Mouse (Mus musculus): ENCODE measurements around the gene Gm10778. TPM values are rescaled to one million over a fixed set of nuclear protein-coding genes. Genes with fewer than 3 reads are reported as not detected.
A peak's percentile ranks its signal among the peaks of the same experiment; 100 is the strongest.
"Not testable (repeated sequence)": the region's sequence is repeated elsewhere in the genome, so short reads cannot be mapped to it uniquely, and the experiment has no call there.

Gene Gm10778
- polyA plus RNA-seq, 1 experiment from 2014 or later = 5.1 TPM

DNA sequence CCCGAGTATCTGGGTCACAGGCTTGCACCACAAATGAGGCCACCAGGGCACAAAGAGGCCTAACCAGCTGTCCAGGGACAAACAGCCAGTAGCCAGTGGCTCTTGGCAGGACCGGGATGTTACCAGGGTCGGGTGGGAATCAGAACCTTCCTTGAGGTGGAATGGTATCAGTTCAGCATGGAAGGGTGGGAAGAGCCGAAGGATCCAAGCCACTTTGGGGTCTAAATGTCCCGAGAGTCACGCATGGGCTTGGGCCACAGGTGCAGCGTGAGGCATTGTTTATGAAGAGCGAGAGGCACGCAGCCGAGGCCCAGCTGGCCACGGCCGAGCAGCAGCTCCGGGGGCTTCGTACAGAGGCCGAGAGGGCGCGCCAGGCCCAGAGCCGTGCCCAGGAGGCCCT lies 4.1 kb upstream of the Gm10778 start:
- Histone ChIP-seq H3K9ac (replicated peaks; ENCODE audit: low read length) (no peak overlapping the region), H3K4me2 (ENCODE audit: low read depth, low read length) (no peak overlapping the region)
- no peak for ATAC-seq (replicated peaks; ENCODE audit: insufficient number of reproducible peaks, low FRiP score, low TSS enrichment, low read depth)

DNA sequence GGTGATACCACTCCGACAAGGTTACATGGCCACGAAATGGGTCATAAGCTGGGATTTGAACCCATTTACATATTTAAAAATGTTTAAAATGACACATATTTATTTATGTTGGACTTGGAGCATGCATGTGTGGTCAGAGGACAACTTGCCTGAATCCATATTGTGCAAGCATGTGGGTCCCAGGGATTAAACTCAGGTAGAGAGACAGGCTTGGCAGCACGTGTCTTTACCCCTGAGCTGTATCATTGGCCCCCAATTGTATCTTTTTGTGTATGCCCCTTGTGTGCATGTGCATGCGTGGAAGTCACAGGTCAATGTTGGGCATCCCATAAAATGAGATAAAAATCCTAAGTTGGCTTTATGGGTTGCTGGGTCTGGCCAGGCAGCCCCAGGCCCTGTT lies 3.5 kb upstream of the Gm10778 start:
- H3K27ac ChIP-seq (replicated peaks; ENCODE audit: low read depth, low read length) = no peak overlapping the region
- no peak overlapping the region for H3K4me3 ChIP-seq (ENCODE audit: low read depth, low read length)
- H3K4me2 ChIP-seq (ENCODE audit: low read depth, low read length) = no peak overlapping the region
- no peak for DNase-seq (ENCODE audit: low spot score)
- no peaks in the 10 kb centered on the region for H3K27me3 ChIP-seq (ENCODE audit: control insufficient read depth, insufficient read depth, low read length)
- no peaks in the 10 kb centered on the region for H3K9me3 ChIP-seq (replicated peaks; ENCODE audit: control insufficient read depth, low read length)
- no peaks in the 10 kb centered on the region; the same call in 1 of the 2 replicates for H3K36me3 ChIP-seq (replicated peaks; ENCODE audit: control insufficient read depth, insufficient read depth, low read depth, low read length)
- no peak overlapping the region for H3K9ac ChIP-seq (replicated peaks; ENCODE audit: low read length)
- WGBS = 84% methylated on average over 4 of the region's 4 CpGs
- peaks cover 5% of the 10 kb centered on the region for H3K4me1 ChIP-seq (ENCODE audit: control insufficient read depth, insufficient read depth, low read length)
- no peak for ATAC-seq (replicated peaks; ENCODE audit: insufficient number of reproducible peaks, low FRiP score, low TSS enrichment, low read depth)

More for the DNA sequence above, 4.1 kb upstream of the Gm10778 start:
- Histone ChIP-seq H3K36me3 (replicated peaks; ENCODE audit: control insufficient read depth, insufficient read depth, low read depth, low read length) (no peaks in the 10 kb centered on the region; the same call in 1 of the 2 replicates), H3K27ac (replicated peaks; ENCODE audit: low read depth, low read length) (no peak overlapping the region), H3K4me3 (ENCODE audit: low read depth, low read length) (no peak overlapping the region), H3K9me3 (replicated peaks; ENCODE audit: control insufficient read depth, low read length) (no peaks in the 10 kb centered on the region), H3K27me3 (ENCODE audit: control insufficient read depth, insufficient read depth, low read length) (no peaks in the 10 kb centered on the region), H3K4me1 (ENCODE audit: control insufficient read depth, insufficient read depth, low read length) (peaks cover 5% of the 10 kb centered on the region)
- no peak for DNase-seq (ENCODE audit: low spot score)
- 91% methylated on average over 18 of the region's 18 CpGs for WGBS

DNA sequence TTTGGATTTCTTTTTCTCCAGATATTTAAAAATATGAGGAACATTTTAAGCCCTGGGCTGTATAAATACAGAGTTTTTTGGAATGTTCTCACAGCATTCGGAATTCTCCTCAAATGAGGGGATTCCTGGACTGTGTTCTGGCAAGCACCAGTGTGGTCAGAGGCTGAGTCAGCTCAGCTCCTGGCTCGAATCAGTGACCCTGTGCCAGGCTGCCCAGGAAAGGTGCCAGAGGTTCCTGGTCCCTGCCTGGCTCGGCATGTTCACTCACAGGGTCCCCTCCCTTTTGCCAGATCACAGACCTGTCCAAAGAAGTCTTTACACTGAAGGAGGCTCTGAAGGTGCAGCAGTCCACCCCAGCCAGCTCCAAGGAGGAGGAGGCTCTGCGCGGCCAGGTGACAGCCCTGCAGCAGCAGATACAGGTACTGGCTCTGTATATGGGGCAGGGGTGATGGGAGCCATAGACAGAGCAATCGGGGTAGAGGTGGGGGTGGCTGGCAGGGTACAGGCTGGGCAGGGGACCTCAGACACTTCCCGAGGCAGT lies 2.8 kb upstream of the Gm10778 start:
- DNase-seq (ENCODE audit: low spot score) = no peak
- H3K27me3 ChIP-seq (ENCODE audit: control insufficient read depth, insufficient read depth, low read length) = no peaks in the 10 kb centered on the region
- H3K27ac ChIP-seq (replicated peaks; ENCODE audit: low read depth, low read length) = no peak overlapping the region
- 76% methylated on average over 7 of the region's 7 CpGs for WGBS
- H3K4me3 ChIP-seq (ENCODE audit: low read depth, low read length) = no peak overlapping the region
- no peak overlapping the region for H3K9ac ChIP-seq (replicated peaks; ENCODE audit: low read length)
- H3K4me1 ChIP-seq (ENCODE audit: control insufficient read depth, insufficient read depth, low read length) = peaks cover 5% of the 10 kb centered on the region
- no peaks in the 10 kb centered on the region for H3K9me3 ChIP-seq (replicated peaks; ENCODE audit: control insufficient read depth, low read length)
- H3K4me2 ChIP-seq (ENCODE audit: low read depth, low read length) = no peak overlapping the region
- H3K36me3 ChIP-seq (replicated peaks; ENCODE audit: control insufficient read depth, insufficient read depth, low read depth, low read length) = no peaks in the 10 kb centered on the region; the same call in 1 of the 2 replicates
- no peak for ATAC-seq (replicated peaks; ENCODE audit: insufficient number of reproducible peaks, low FRiP score, low TSS enrichment, low read depth)

DNA sequence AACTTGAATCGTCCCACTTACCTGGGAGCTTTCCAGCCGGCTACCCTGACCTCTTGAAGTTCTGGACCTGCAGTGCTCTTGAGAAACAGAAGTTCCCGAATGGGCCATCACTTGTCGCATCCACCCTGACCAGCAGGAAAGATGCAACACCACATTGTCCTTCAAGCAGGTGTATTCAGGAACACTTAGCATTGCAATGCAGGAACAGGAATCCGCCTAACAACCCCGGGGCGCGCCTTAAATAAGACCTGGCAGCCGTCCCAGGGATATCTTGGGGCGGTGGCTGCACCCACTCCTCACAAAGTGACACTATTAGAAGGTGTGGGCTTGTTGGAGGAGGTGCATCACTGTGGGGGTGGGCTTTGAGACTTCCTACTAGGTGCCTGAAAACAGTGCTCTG lies 6.3 kb downstream of the Gm10778 start:
- no peak overlapping the region for H3K9ac ChIP-seq (replicated peaks; ENCODE audit: low read length)
- no peak overlapping the region for H3K27ac ChIP-seq (replicated peaks; ENCODE audit: low read depth, low read length)
- H3K9me3 ChIP-seq (replicated peaks; ENCODE audit: control insufficient read depth, low read length) = peaks cover 8% of the 10 kb centered on the region
- no peak overlapping the region for H3K4me2 ChIP-seq (ENCODE audit: low read depth, low read length)
- no peak overlapping the region for H3K4me3 ChIP-seq (ENCODE audit: low read depth, low read length)
- WGBS = 86% methylated on average over 10 of the region's 10 CpGs
- no peak for DNase-seq (ENCODE audit: low spot score)
- ATAC-seq (replicated peaks; ENCODE audit: insufficient number of reproducible peaks, low FRiP score, low TSS enrichment, low read depth) = no peak
- no peaks in the 10 kb centered on the region; the same call in 1 of the 2 replicates for H3K36me3 ChIP-seq (replicated peaks; ENCODE audit: control insufficient read depth, insufficient read depth, low read depth, low read length)
- no peaks in the 10 kb centered on the region for H3K4me1 ChIP-seq (ENCODE audit: control insufficient read depth, insufficient read depth, low read length)
- no peaks in the 10 kb centered on the region for H3K27me3 ChIP-seq (ENCODE audit: control insufficient read depth, insufficient read depth, low read length)

GRCm38 (mm10) chr10:81656174-81656573 lies 7.3 kb downstream of the Gm10778 start:
- DNase-seq (ENCODE audit: low spot score) = no peak
- Histone ChIP-seq H3K36me3 (replicated peaks; ENCODE audit: control insufficient read depth, insufficient read depth, low read depth, low read length) (no peaks in the 10 kb centered on the region; the same call in 1 of the 2 replicates), H3K27me3 (ENCODE audit: control insufficient read depth, insufficient read depth, low read length) (no peaks in the 10 kb centered on the region), H3K9me3 (replicated peaks; ENCODE audit: control insufficient read depth, low read length) (peaks cover 8% of the 10 kb centered on the region), H3K9ac (replicated peaks; ENCODE audit: low read length) (no peak overlapping the region), H3K4me2 (ENCODE audit: low read depth, low read length) (no peak overlapping the region), H3K27ac (replicated peaks; ENCODE audit: low read depth, low read length) (no peak overlapping the region), H3K4me3 (ENCODE audit: low read depth, low read length) (no peak overlapping the region), H3K4me1 (ENCODE audit: control insufficient read depth, insufficient read depth, low read length) (no peaks in the 10 kb centered on the region)
- no peak for ATAC-seq (replicated peaks; ENCODE audit: insufficient number of reproducible peaks, low FRiP score, low TSS enrichment, low read depth)
- WGBS = 97% methylated on average over 2 of the region's 2 CpGs

GRCm38 (mm10) chr10:81687114-81687513 lies 38.3 kb downstream of the Gm10778 start:
- ATAC-seq (replicated peaks; ENCODE audit: insufficient number of reproducible peaks, low FRiP score, low TSS enrichment, low read depth); H3K9ac ChIP-seq (replicated peaks; ENCODE audit: low read length); H3K4me2 ChIP-seq (ENCODE audit: low read depth, low read length); H3K27me3 ChIP-seq (ENCODE audit: control insufficient read depth, insufficient read depth, low read length); H3K9me3 ChIP-seq (replicated peaks; ENCODE audit: control insufficient read depth, low read length); H3K27ac ChIP-seq (replicated peaks; ENCODE audit: low read depth, low read length); H3K4me3 ChIP-seq (ENCODE audit: low read depth, low read length); H3K36me3 ChIP-seq (replicated peaks; ENCODE audit: control insufficient read depth, insufficient read depth, low read depth, low read length); DNase-seq (ENCODE audit: low spot score); H3K4me1 ChIP-seq (ENCODE audit: control insufficient read depth, insufficient read depth, low read length): not testable (repeated sequence)
- no CpG with 5 or more reads among the region's 18 CpGs for WGBS

DNA sequence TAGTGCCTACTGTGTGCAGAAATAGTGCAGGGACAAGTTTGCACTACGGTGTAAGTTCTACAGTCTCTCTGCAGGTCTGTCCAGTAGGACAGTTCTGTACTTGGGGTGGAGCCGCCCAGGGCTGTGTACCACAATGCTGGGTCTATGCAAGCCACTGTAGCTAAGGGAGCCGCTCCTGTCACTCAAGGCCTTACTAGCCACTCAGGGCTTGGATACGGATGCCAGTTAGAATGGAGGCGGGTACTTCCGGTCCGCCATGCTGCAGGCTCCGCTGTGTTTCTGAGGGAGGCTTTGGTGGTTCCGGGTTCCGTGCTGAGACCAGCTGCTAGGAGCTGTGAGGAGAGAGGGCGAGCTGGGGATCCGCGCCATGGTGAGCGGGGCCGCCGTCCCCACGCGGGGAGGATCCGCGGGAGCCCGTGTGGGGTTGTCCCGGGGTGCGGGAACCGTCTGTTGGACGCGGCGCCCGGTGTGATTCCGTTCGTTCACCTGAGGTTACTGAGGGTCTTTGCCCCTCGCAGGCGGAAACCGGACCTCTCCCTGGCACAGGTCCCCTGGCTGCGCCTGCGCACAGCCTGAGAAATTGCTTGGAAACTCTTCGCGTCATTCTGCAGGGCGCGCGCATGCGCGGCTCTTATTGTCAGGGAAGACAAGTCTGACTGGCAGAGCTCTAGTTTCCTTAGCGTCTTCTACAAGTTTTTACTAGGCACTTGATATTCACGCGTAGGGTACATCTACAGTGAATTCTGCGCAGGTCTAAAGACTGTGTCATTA lies 55.9 kb downstream of the Gm10778 start, which contains the start of gene Zfp433:
Zfp433 (plus strand) TSS at position 295 of the 771 bp plus-strand sequence.
- peak; percentile 100 for ATAC-seq (replicated peaks; ENCODE audit: insufficient number of reproducible peaks, low FRiP score, low TSS enrichment, low read depth)
- H3K4me3 ChIP-seq (ENCODE audit: low read depth, low read length); H3K9ac ChIP-seq (replicated peaks; ENCODE audit: low read length); H3K27ac ChIP-seq (replicated peaks; ENCODE audit: low read depth, low read length); H3K9me3 ChIP-seq (replicated peaks; ENCODE audit: control insufficient read depth, low read length); DNase-seq (ENCODE audit: low spot score); H3K4me2 ChIP-seq (ENCODE audit: low read depth, low read length); H3K4me1 ChIP-seq (ENCODE audit: control insufficient read depth, insufficient read depth, low read length); H3K27me3 ChIP-seq (ENCODE audit: control insufficient read depth, insufficient read depth, low read length); H3K36me3 ChIP-seq (replicated peaks; ENCODE audit: control insufficient read depth, insufficient read depth, low read depth, low read length): not testable (repeated sequence)
- WGBS = no CpG with 5 or more reads among the region's 46 CpGs
